Mouse (Mus musculus) liver, postnatal 0 days (tissue): ENCODE measurements around the gene H1f0.

Experiments used
- CTCF ChIP-seq: sonication (generic); IDR thresholded peaks from 2 replicates; pipeline ENCODE4 v1.5.1; 2016; ENCODE audit warnings: antibody characterized with exemption, low read depth
- EP300 ChIP-seq: IDR thresholded peaks from 2 replicates; pipeline ENCODE4 v1.6.1; 2016; ENCODE audit warnings: antibody characterized with exemption, low read depth, mild to moderate bottlenecking

- TF ChIP-seq CTCF (no peak), EP300 (no peak)
Observed at GRCm38 (mm10) chr15:79048186-79048585, 19.9 kb downstream of the H1f0 start.
